ENCODE assay signal across 25 mouse cellular contexts in the genomic region with DNA sequence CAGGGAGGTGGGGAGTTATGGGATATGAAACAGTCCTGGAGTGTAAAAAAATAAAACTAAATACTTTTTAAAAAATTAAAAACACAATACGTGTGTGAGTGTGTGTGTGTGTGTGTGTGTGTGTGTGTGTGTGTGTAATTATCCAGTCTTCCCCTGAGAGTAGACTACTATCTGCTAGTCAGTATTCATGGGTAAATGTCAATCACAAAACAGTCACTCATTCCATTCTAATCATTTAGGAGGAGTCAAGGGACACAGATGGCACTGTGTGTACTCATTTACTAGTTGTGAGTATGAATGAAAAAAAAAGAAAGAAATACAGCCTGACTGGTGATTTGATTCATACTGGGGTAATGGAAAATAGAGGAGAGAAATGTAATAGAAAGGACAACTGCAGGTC.
DNase-seq lines count a peak whose midpoint lies in the region; ATAC-seq and TF ChIP-seq lines count a peak whose summit lies in the region.
"Had no signal": no experiment of that assay in that cellular context is flagged by ENCODE, and none has a peak within 500 bp of the region (broad histone marks: within the 10 kb centered on the region; RNA-seq: fewer than 3 reads in every experiment).

No protein-coding gene starts in this region.

- no peaks in the 10 kb centered on the region for H3K9me3 ChIP-seq in embryonic facial prominence, embryonic 11.5 days (replicated peaks; ENCODE audit: control insufficient read depth, low read length)
- H3K9me3 ChIP-seq in embryonic facial prominence, embryonic 10.5 days = no peaks in the 10 kb centered on the region
- no peaks in the 10 kb centered on the region for H3K9me3 ChIP-seq in hindbrain, embryonic 10.5 days
- H3K9me3 ChIP-seq in hindbrain, postnatal 0 days (ENCODE audit: low read length) = no peaks in the 10 kb centered on the region
- no peaks in the 10 kb centered on the region for H3K9me3 ChIP-seq in midbrain, embryonic 13.5 days
- no peaks in the 10 kb centered on the region for H3K9me3 ChIP-seq in midbrain, embryonic 10.5 days (replicated peaks)
- no peaks in the 10 kb centered on the region for H3K9me3 ChIP-seq in hindbrain, embryonic 12.5 days (replicated peaks)
- H3K9me3 ChIP-seq: embryonic facial prominence, embryonic 15.5 days; forebrain, embryonic 13.5 days; heart, embryonic 15.5 days had no signal

- DNase-seq in embryonic facial prominence, embryonic 11.5 days (ENCODE audit: low spot score) = no peak
- no peak for DNase-seq in embryonic facial prominence, embryonic 10.5 days (ENCODE audit: low spot score)
- no peak for DNase-seq in hindbrain, embryonic 10.5 days (ENCODE audit: low spot score)
- DNase-seq in hindbrain, postnatal 0 days (ENCODE audit: low spot score) = no peak
- DNase-seq in midbrain, embryonic 10.5 days (ENCODE audit: low spot score) = no peak
- no peak for DNase-seq in embryo, embryonic 9.5 days (ENCODE audit: extremely low spot score)
- DNase-seq: adrenal gland, postnatal 10 days; B cell, adult 2 months; cerebellum, adult 11-12 months; cerebellum, adult 9-10 months; cerebellum, postnatal 25 days; gastrocnemius, postnatal 10 days; heart, adult 2 months; heart, postnatal 14 days had no signal

- H3K9ac ChIP-seq in embryonic facial prominence, embryonic 11.5 days (replicated peaks; ENCODE audit: low read length) = no peak overlapping the region
- no peak overlapping the region for H3K9ac ChIP-seq in hindbrain, postnatal 0 days (replicated peaks; ENCODE audit: low read length)
- no peak overlapping the region for H3K9ac ChIP-seq in midbrain, embryonic 13.5 days (replicated peaks)
- no peak overlapping the region for H3K9ac ChIP-seq in hindbrain, embryonic 12.5 days
- H3K9ac ChIP-seq: embryonic facial prominence, embryonic 15.5 days; forebrain, embryonic 13.5 days; heart, embryonic 15.5 days had no signal

- H3K27ac ChIP-seq in embryonic facial prominence, embryonic 11.5 days (replicated peaks; ENCODE audit: low read depth, low read length) = no peak overlapping the region
- no peak overlapping the region for H3K27ac ChIP-seq in embryonic facial prominence, embryonic 10.5 days (replicated peaks)
- H3K27ac ChIP-seq in hindbrain, embryonic 10.5 days = peak overlapping the region; percentile 72; the same call in 1 of the 2 replicates
- no peak overlapping the region for H3K27ac ChIP-seq in hindbrain, postnatal 0 days
- H3K27ac ChIP-seq in midbrain, embryonic 13.5 days = no peak overlapping the region
- H3K27ac ChIP-seq in midbrain, embryonic 10.5 days (replicated peaks) = no peak overlapping the region
- H3K27ac ChIP-seq in hindbrain, embryonic 12.5 days = no peak overlapping the region
- H3K27ac ChIP-seq: embryonic facial prominence, embryonic 15.5 days; forebrain, embryonic 13.5 days; heart, adult 2 months; heart, embryonic 15.5 days had no signal

- H3K4me1 ChIP-seq in embryonic facial prominence, embryonic 11.5 days (ENCODE audit: control insufficient read depth, insufficient read depth, low read length) = no peaks in the 10 kb centered on the region
- H3K4me1 ChIP-seq in embryonic facial prominence, embryonic 10.5 days = peaks cover 20% of the 10 kb centered on the region
- H3K4me1 ChIP-seq in hindbrain, embryonic 10.5 days (replicated peaks) = peaks cover 16% of the 10 kb centered on the region
- H3K4me1 ChIP-seq in hindbrain, postnatal 0 days (ENCODE audit: insufficient read depth, low read length) = no peaks in the 10 kb centered on the region
- H3K4me1 ChIP-seq in midbrain, embryonic 13.5 days (replicated peaks) = peaks cover 6% of the 10 kb centered on the region
- H3K4me1 ChIP-seq in midbrain, embryonic 10.5 days = peaks cover 8% of the 10 kb centered on the region
- 0 out of 2 replicates have a peak, but pooled peaks cover 5% of the 10 kb centered on the region for H3K4me1 ChIP-seq in hindbrain, embryonic 12.5 days
- H3K4me1 ChIP-seq: heart, embryonic 15.5 days had no signal

- H3K36me3 ChIP-seq in embryonic facial prominence, embryonic 11.5 days (replicated peaks; ENCODE audit: control insufficient read depth, insufficient read depth, low read depth, low read length) = no peaks in the 10 kb centered on the region
- H3K36me3 ChIP-seq in embryonic facial prominence, embryonic 10.5 days (replicated peaks) = no peaks in the 10 kb centered on the region
- H3K36me3 ChIP-seq in hindbrain, embryonic 10.5 days = no peaks in the 10 kb centered on the region
- H3K36me3 ChIP-seq in hindbrain, postnatal 0 days (ENCODE audit: insufficient read depth, low read length) = no peaks in the 10 kb centered on the region
- no peaks in the 10 kb centered on the region for H3K36me3 ChIP-seq in midbrain, embryonic 13.5 days
- H3K36me3 ChIP-seq in midbrain, embryonic 10.5 days = no peaks in the 10 kb centered on the region
- H3K36me3 ChIP-seq in hindbrain, embryonic 12.5 days = no peaks in the 10 kb centered on the region
- H3K36me3 ChIP-seq: embryonic facial prominence, embryonic 15.5 days; G1E; heart, embryonic 15.5 days had no signal

- 0 out of 2 replicates have a peak, but pooled peaks have one; percentile 39 for ATAC-seq in embryonic facial prominence, embryonic 11.5 days (replicated peaks; ENCODE audit: insufficient number of reproducible peaks, low FRiP score, low TSS enrichment, low read depth)
- ATAC-seq in hindbrain, postnatal 0 days = no peak
- ATAC-seq in midbrain, embryonic 13.5 days = 0 out of 2 replicates have a peak, but pooled peaks have one; percentile 40
- ATAC-seq in hindbrain, embryonic 12.5 days (ENCODE audit: low FRiP score) = peak; percentile 84
- ATAC-seq: CD4-positive, CD25-positive, alpha-beta regulatory T cell, adult 4 months; forebrain, embryonic 13.5 days; inflammation-experienced regulatory T-cells, adult 6 months; intestine, postnatal 0 days had no signal

- H3K27me3 ChIP-seq in embryonic facial prominence, embryonic 11.5 days (ENCODE audit: control insufficient read depth, insufficient read depth, low read length) = no peaks in the 10 kb centered on the region
- no peaks in the 10 kb centered on the region for H3K27me3 ChIP-seq in embryonic facial prominence, embryonic 10.5 days (replicated peaks; ENCODE audit: low read depth, poor library complexity, severe bottlenecking)
- no peaks in the 10 kb centered on the region for H3K27me3 ChIP-seq in hindbrain, embryonic 10.5 days (ENCODE audit: insufficient read depth, poor library complexity, severe bottlenecking)
- H3K27me3 ChIP-seq in hindbrain, postnatal 0 days (ENCODE audit: insufficient read depth, low read length) = no peaks in the 10 kb centered on the region
- H3K27me3 ChIP-seq in midbrain, embryonic 13.5 days = no peaks in the 10 kb centered on the region
- H3K27me3 ChIP-seq in midbrain, embryonic 10.5 days (ENCODE audit: low read depth, poor library complexity, severe bottlenecking) = no peaks in the 10 kb centered on the region
- H3K27me3 ChIP-seq in hindbrain, embryonic 12.5 days = no peaks in the 10 kb centered on the region
- H3K27me3 ChIP-seq: embryonic facial prominence, embryonic 15.5 days; forebrain, embryonic 13.5 days; heart, embryonic 15.5 days had no signal

- H3K4me3 ChIP-seq in embryonic facial prominence, embryonic 11.5 days (ENCODE audit: low read depth, low read length) = no peak overlapping the region
- H3K4me3 ChIP-seq in embryonic facial prominence, embryonic 10.5 days = no peak overlapping the region
- no peak overlapping the region for H3K4me3 ChIP-seq in hindbrain, embryonic 10.5 days
- H3K4me3 ChIP-seq in hindbrain, postnatal 0 days (ENCODE audit: low read length) = no peak overlapping the region
- H3K4me3 ChIP-seq in midbrain, embryonic 13.5 days (replicated peaks) = no peak overlapping the region
- H3K4me3 ChIP-seq in midbrain, embryonic 10.5 days = no peak overlapping the region
- H3K4me3 ChIP-seq in hindbrain, embryonic 12.5 days = no peak overlapping the region
- H3K4me3 ChIP-seq: embryonic facial prominence, embryonic 15.5 days; erythroblast, embryonic 14.5 days; forebrain, embryonic 13.5 days; heart, adult 2 months; heart, embryonic 15.5 days had no signal

- 83% methylated on average over 1 of the region's 1 CpGs for WGBS in embryonic facial prominence, embryonic 11.5 days
- WGBS in embryonic facial prominence, embryonic 10.5 days = 88% methylated on average over 1 of the region's 1 CpGs
- WGBS in hindbrain, embryonic 10.5 days = 76% methylated on average over 1 of the region's 1 CpGs
- 68% methylated on average over 1 of the region's 1 CpGs for WGBS in hindbrain, postnatal 0 days
- WGBS in midbrain, embryonic 13.5 days = 77% methylated on average over 1 of the region's 1 CpGs
- WGBS in midbrain, embryonic 10.5 days = 85% methylated on average over 1 of the region's 1 CpGs
- 60% methylated on average over 1 of the region's 1 CpGs for WGBS in hindbrain, embryonic 12.5 days

- no peak for TF ChIP-seq CTCF in hindbrain, postnatal 0 days (IDR thresholded peaks at IDR 0.05; ENCODE audit: low read depth)

- no peak overlapping the region for H3K4me2 ChIP-seq in embryonic facial prominence, embryonic 11.5 days (ENCODE audit: low read depth, low read length)
- H3K4me2 ChIP-seq in hindbrain, postnatal 0 days (ENCODE audit: low read depth, low read length) = no peak overlapping the region
- H3K4me2 ChIP-seq in midbrain, embryonic 13.5 days (replicated peaks) = no peak overlapping the region
- no peak overlapping the region for H3K4me2 ChIP-seq in hindbrain, embryonic 12.5 days (replicated peaks)
- H3K4me2 ChIP-seq: embryonic facial prominence, embryonic 15.5 days; forebrain, embryonic 13.5 days; heart, embryonic 11.5 days; heart, embryonic 15.5 days had no signal
